ENCODE assay signal across 15 mouse cellular contexts in the genomic region with DNA sequence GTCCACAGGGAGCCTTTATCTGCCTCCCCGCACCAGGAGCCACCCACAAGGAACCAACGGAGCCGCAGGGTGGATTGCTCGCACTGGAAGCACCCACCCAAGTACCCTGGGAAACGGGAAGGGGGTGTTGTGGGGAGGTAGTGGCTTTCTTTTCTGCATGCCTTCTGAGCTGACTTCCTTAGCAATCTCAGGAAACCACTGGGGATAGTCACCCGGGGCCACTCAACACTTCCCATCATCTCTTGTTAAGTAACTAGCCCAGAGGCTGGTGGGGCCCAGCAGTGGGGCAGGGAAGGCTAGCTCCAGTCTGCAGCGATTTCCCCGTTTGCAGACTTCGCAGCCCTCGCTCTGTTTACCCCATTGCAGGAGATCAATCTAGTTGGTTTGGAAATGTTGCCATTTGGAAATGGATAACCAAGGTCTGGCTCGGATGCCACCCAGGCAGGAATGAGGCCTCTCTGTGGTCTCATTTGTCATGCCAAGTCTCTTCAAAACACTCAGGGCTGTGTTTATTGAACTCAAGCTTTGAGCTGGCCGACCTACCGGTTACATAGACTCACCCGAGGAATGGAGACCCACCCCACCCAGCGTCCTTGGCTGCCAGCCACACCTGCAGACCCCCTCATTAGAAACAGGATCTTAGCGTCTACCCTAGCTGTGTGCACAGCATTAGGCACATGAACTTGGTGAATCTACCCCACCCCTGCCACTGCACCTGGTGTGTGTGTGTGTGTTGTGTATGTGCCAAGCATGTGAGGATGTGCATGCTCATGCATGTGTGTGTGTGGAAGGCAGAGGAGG. TPM values are rescaled to one million over a fixed set of nuclear protein-coding genes. Genes with fewer than 3 reads are reported as not detected.
DNase-seq lines count a peak whose midpoint lies in the region; ATAC-seq and TF ChIP-seq lines count a peak whose summit lies in the region.
"Had no signal": no experiment of that assay in that cellular context is flagged by ENCODE, and none has a peak within 500 bp of the region (broad histone marks: within the 10 kb centered on the region; RNA-seq: fewer than 3 reads in every experiment).

No protein-coding gene starts in this region.

- TF ChIP-seq EP300 in stomach, postnatal 0 days (optimal IDR thresholded peaks at IDR 0.05), result no peak

- H3K4me1 ChIP-seq in stomach, embryonic 14.5 days (ENCODE audit: control insufficient read depth, insufficient read depth, low read length), result peaks cover 14% of the 10 kb centered on the region; the same call in 1 of the 2 replicates
- no peaks in the 10 kb centered on the region for H3K4me1 ChIP-seq in stomach, postnatal 0 days (replicated peaks; ENCODE audit: control insufficient read depth, insufficient read depth)
- H3K4me1 ChIP-seq in limb, embryonic 13.5 days, result peaks cover 19% of the 10 kb centered on the region
- no peaks in the 10 kb centered on the region for H3K4me1 ChIP-seq in forebrain, embryonic 13.5 days
- H3K4me1 ChIP-seq: heart, embryonic 15.5 days; neural tube, embryonic 12.5 days had no signal

- whole genome bisulfite sequencing in stomach, embryonic 14.5 days, result 13% methylated on average over 16 of the region's 16 CpGs
- 15% methylated on average over 16 of the region's 16 CpGs for WGBS in stomach, postnatal 0 days
- 35% methylated on average over 16 of the region's 16 CpGs for WGBS in limb, embryonic 13.5 days
- 65% methylated on average over 16 of the region's 16 CpGs for WGBS in forebrain, embryonic 13.5 days

- H3K9me3 ChIP-seq in stomach, embryonic 14.5 days (ENCODE audit: control insufficient read depth, low read depth, low read length), result no peaks in the 10 kb centered on the region
- no peaks in the 10 kb centered on the region for H3K9me3 ChIP-seq in stomach, postnatal 0 days (ENCODE audit: control insufficient read depth, low read length)
- no peaks in the 10 kb centered on the region for H3K9me3 ChIP-seq in limb, embryonic 13.5 days
- no peaks in the 10 kb centered on the region for H3K9me3 ChIP-seq in forebrain, embryonic 13.5 days (replicated peaks)
- H3K9me3 ChIP-seq: heart, embryonic 15.5 days; neural tube, embryonic 12.5 days had no signal

- no peak for ATAC-seq in stomach, embryonic 14.5 days (ENCODE audit: insufficient number of reproducible peaks, insufficient read depth, low FRiP score, low read depth)
- no peak for ATAC-seq in stomach, postnatal 0 days (ENCODE audit: low FRiP score, low TSS enrichment)
- ATAC-seq in limb, embryonic 13.5 days (ENCODE audit: low FRiP score, low read depth), result no peak
- ATAC-seq in forebrain, embryonic 13.5 days, result no peak
- ATAC-seq: midbrain, embryonic 16.5 days had no signal

- H3K9ac ChIP-seq in stomach, embryonic 14.5 days (replicated peaks; ENCODE audit: low read depth, low read length), result no peak overlapping the region
- H3K9ac ChIP-seq in stomach, postnatal 0 days (ENCODE audit: low read length), result no peak overlapping the region
- no peak overlapping the region for H3K9ac ChIP-seq in limb, embryonic 13.5 days
- no peak overlapping the region for H3K9ac ChIP-seq in forebrain, embryonic 13.5 days
- H3K9ac ChIP-seq: heart, embryonic 15.5 days; hindbrain, embryonic 14.5 days; liver, embryonic 14.5 days; neural tube, embryonic 12.5 days had no signal

- DNase-seq in kidney, adult 11 months, result peak; percentile 24
- DNase-seq in kidney, postnatal 4 days, result no peak
- no peak for DNase-seq in stomach, postnatal 0 days (ENCODE audit: low spot score)
- no peak for DNase-seq in heart, adult 18-20 months
- DNase-seq: cerebellum, adult 11-12 months had no signal

- no peak overlapping the region for H3K4me2 ChIP-seq in stomach, embryonic 14.5 days (replicated peaks; ENCODE audit: low read depth, low read length)
- H3K4me2 ChIP-seq in stomach, postnatal 0 days (replicated peaks; ENCODE audit: low read depth), result no peak overlapping the region
- peak overlapping the region; percentile 32; the same call in 1 of the 2 replicates for H3K4me2 ChIP-seq in limb, embryonic 13.5 days (replicated peaks)
- no peak overlapping the region for H3K4me2 ChIP-seq in forebrain, embryonic 13.5 days
- H3K4me2 ChIP-seq: heart, embryonic 15.5 days; hindbrain, embryonic 14.5 days; neural tube, embryonic 12.5 days had no signal

- peak overlapping the region; percentile 35; the same call in 1 of the 2 replicates for H3K27ac ChIP-seq in stomach, embryonic 14.5 days (ENCODE audit: low read length)
- H3K27ac ChIP-seq in stomach, postnatal 0 days (replicated peaks), result no peak overlapping the region
- H3K27ac ChIP-seq in limb, embryonic 13.5 days, result no peak overlapping the region
- H3K27ac ChIP-seq in forebrain, embryonic 13.5 days, result no peak overlapping the region
- H3K27ac ChIP-seq: heart, embryonic 15.5 days; hindbrain, embryonic 14.5 days; left cerebral cortex, adult 2 months; liver, embryonic 14.5 days; neural tube, embryonic 12.5 days had no signal

- no peaks in the 10 kb centered on the region for H3K36me3 ChIP-seq in stomach, embryonic 14.5 days (ENCODE audit: control insufficient read depth, insufficient read depth, low read length)
- H3K36me3 ChIP-seq in stomach, postnatal 0 days (ENCODE audit: control insufficient read depth, insufficient read depth, low read length), result no peaks in the 10 kb centered on the region
- H3K36me3 ChIP-seq in limb, embryonic 13.5 days, result no peaks in the 10 kb centered on the region
- no peaks in the 10 kb centered on the region for H3K36me3 ChIP-seq in forebrain, embryonic 13.5 days (ENCODE audit: poor library complexity, severe bottlenecking)
- H3K36me3 ChIP-seq: heart, embryonic 15.5 days; neural tube, embryonic 12.5 days had no signal

- TF ChIP-seq CTCF in stomach, postnatal 0 days (IDR thresholded peaks at IDR 0.05; ENCODE audit: low read depth), result no peak

- no peaks in the 10 kb centered on the region for H3K27me3 ChIP-seq in stomach, embryonic 14.5 days (ENCODE audit: control insufficient read depth, insufficient read depth, low read length)
- no peaks in the 10 kb centered on the region for H3K27me3 ChIP-seq in stomach, postnatal 0 days (ENCODE audit: control insufficient read depth, insufficient read depth, low read length)
- no peaks in the 10 kb centered on the region for H3K27me3 ChIP-seq in limb, embryonic 13.5 days
- H3K27me3 ChIP-seq in forebrain, embryonic 13.5 days, result no peaks in the 10 kb centered on the region
- H3K27me3 ChIP-seq: neural tube, embryonic 12.5 days had no signal

- no peak overlapping the region for H3K4me3 ChIP-seq in stomach, embryonic 14.5 days (ENCODE audit: low read depth, low read length)
- no peak overlapping the region for H3K4me3 ChIP-seq in stomach, postnatal 0 days (ENCODE audit: low read depth, low read length)
- H3K4me3 ChIP-seq in limb, embryonic 13.5 days, result no peak overlapping the region
- H3K4me3 ChIP-seq in forebrain, embryonic 13.5 days, result no peak overlapping the region
- H3K4me3 ChIP-seq: heart, embryonic 15.5 days; left cerebral cortex, adult 2 months; neural tube, embryonic 12.5 days had no signal

RNA-seq across cellular contexts. Expression of gene Kcng1, which starts 33.3 kb away (rescaled TPM):
- polyA plus RNA-seq in stomach, embryonic 14.5 days (2014; fragmentation: Nextera tagmentation; extraction: Ambion mirVana), result 7.1 and 7.4 TPM in 2 replicates
- 0.65 and 1.0 TPM in 2 replicates for polyA plus RNA-seq in stomach, postnatal 0 days (2015; fragmentation: Nextera tagmentation; extraction: Ambion mirVana)
- polyA plus RNA-seq in limb, embryonic 13.5 days (2015; fragmentation: Nextera tagmentation; extraction: Ambion mirVana), result 1.3 and 1.8 TPM in 2 replicates
- total RNA-seq in heart, adult 18-20 months (2021), result not detected
- polyA plus RNA-seq in forebrain, embryonic 13.5 days (2015; fragmentation: Nextera tagmentation; extraction: Ambion mirVana), result 9.0 and 12.1 TPM in 2 replicates
- total RNA-seq: MEL had no signal
